Mouse (Mus musculus) G1E (cell line): ENCODE measurements around the gene Insyn1.

ENCODE experiments used
- CTCF ChIP-seq: IDR thresholded peaks from 2 replicates; pipeline ENCODE4 v1.5.1; 2012; ENCODE audit warnings: low read depth, low read length, inconsistent platforms, mixed read lengths
- GATA1 ChIP-seq: IDR thresholded peaks from 2 replicates; pipeline ENCODE4 v1.6.1; 2012; ENCODE audit warnings: borderline replicate concordance, low read length, inconsistent platforms, mixed read lengths
- TAL1 ChIP-seq: conservative IDR thresholded peaks from 2 replicates; pipeline ENCODE4 v1.6.1; 2012; ENCODE audit warnings: low read depth, low read length, inconsistent platforms, mixed read lengths

GRCm38 (mm10) chr9:58438921-58439396, 49.4 kb upstream of the Insyn1 start:
- no peak for TF ChIP-seq CTCF
- TF ChIP-seq GATA1 = no peak
- TF ChIP-seq TAL1 = no peak
